Mouse (Mus musculus): ENCODE data around the gene Gm10073. TPM values are rescaled to one million over a fixed set of nuclear protein-coding genes. Genes with fewer than 3 reads are reported as not detected.

Gm10073 gene
- polyA plus RNA-seq, 1 experiment from 2014 or later: 7.6 TPM

DNA sequence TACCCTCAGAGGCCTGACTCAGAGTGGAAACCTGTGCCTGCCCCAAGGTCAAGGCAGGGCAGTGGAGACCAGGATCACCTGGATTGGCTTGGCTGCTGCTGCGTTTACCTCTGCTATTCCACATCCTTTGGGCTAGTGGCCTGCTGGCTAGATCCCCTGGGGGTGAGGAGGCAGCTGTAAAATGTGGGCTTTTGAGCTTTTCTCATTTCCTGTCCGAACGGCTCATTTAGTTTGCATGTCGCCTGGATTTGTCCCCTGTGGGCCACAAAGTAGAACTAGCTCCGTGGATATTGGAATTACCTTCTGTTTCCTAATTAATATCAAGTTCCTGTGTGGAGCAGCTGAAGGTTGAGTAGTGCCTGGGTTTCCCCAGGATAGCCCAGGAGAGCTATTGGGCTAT, 34.1 kb downstream of the Gm10073 start:
- no peak for DNase-seq (ENCODE audit: extremely low spot score, low spot score)
- WGBS: 74% methylated on average over 5 of the region's 5 CpGs
- Histone ChIP-seq H3K27me3 (ENCODE audit: poor library complexity, severe bottlenecking) (no peaks in the 10 kb centered on the region), H3K4me1 (0 out of 2 replicates have a peak, but pooled peaks cover 3% of the 10 kb centered on the region), H3K36me3 (replicated peaks) (peaks cover 5% of the 10 kb centered on the region; the same call in 1 of the 2 replicates), H3K4me3 (no peak overlapping the region), H3K27ac (no peak overlapping the region), H3K9me3 (no peaks in the 10 kb centered on the region)

DNA sequence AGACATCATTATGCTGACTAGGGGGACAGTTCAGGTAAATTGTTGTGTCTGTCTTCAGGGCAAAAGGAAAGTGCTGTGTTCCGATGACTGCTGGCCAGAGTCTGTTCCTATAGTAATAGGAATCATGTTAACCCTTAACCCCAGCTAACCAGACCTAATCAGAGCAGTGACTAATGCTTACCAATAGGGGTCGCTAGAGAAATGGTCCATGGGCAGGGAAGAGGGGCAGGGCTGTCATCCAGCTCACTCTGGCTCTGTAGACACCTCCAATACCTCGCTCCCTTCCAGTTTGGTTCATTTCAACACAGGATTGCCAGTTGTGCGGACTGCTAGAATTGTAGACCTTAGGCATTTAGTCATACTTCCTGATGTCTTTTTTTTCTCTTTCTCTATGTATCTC, 37.8 kb downstream of the Gm10073 start:
- H3K27ac ChIP-seq: no peak overlapping the region
- H3K4me1 ChIP-seq: no peaks in the 10 kb centered on the region
- H3K4me3 ChIP-seq: no peak overlapping the region
- H3K9me3 ChIP-seq: no peaks in the 10 kb centered on the region
- no peaks in the 10 kb centered on the region for H3K36me3 ChIP-seq (replicated peaks)
- no peak for DNase-seq (ENCODE audit: extremely low spot score, low spot score)
- 74% methylated on average over 4 of the region's 4 CpGs for WGBS
- no peaks in the 10 kb centered on the region for H3K27me3 ChIP-seq (ENCODE audit: poor library complexity, severe bottlenecking)

GRCm38 (mm10) chr8:106534449-106534848, 38.8 kb downstream of the Gm10073 start:
- Histone ChIP-seq H3K4me3 (no peak overlapping the region), H3K36me3 (replicated peaks) (no peaks in the 10 kb centered on the region; the same call in 1 of the 2 replicates), H3K27ac (no peak overlapping the region), H3K4me1 (no peaks in the 10 kb centered on the region), H3K27me3 (ENCODE audit: poor library complexity, severe bottlenecking) (no peaks in the 10 kb centered on the region), H3K9me3 (no peaks in the 10 kb centered on the region)
- WGBS: 41% methylated on average over 6 of the region's 6 CpGs
- DNase-seq (ENCODE audit: extremely low spot score, low spot score): peak; percentile 27

GRCm38 (mm10) chr8:106533709-106534108, 39.6 kb downstream of the Gm10073 start:
- Histone ChIP-seq H3K9me3 (no peaks in the 10 kb centered on the region), H3K4me3 (no peak overlapping the region), H3K36me3 (replicated peaks) (no peaks in the 10 kb centered on the region; the same call in 1 of the 2 replicates), H3K4me1 (no peaks in the 10 kb centered on the region), H3K27me3 (ENCODE audit: poor library complexity, severe bottlenecking) (no peaks in the 10 kb centered on the region), H3K27ac (no peak overlapping the region)
- no peak for DNase-seq (ENCODE audit: extremely low spot score, low spot score)
- 88% methylated on average over 7 of the region's 7 CpGs for WGBS

- Histone ChIP-seq H3K4me3 (no peak overlapping the region), H3K36me3 (replicated peaks) (no peaks in the 10 kb centered on the region; the same call in 1 of the 2 replicates), H3K27me3 (ENCODE audit: poor library complexity, severe bottlenecking) (no peaks in the 10 kb centered on the region), H3K27ac (no peak overlapping the region), H3K4me1 (peaks cover 10% of the 10 kb centered on the region; the same call in 1 of the 2 replicates), H3K9me3 (no peaks in the 10 kb centered on the region)
- DNase-seq (ENCODE audit: extremely low spot score, low spot score): no peak
- 73% methylated on average over 4 of the region's 4 CpGs for WGBS
Measured at GRCm38 (mm10) chr8:106530566-106530965, 42.7 kb downstream of the Gm10073 start.

DNA sequence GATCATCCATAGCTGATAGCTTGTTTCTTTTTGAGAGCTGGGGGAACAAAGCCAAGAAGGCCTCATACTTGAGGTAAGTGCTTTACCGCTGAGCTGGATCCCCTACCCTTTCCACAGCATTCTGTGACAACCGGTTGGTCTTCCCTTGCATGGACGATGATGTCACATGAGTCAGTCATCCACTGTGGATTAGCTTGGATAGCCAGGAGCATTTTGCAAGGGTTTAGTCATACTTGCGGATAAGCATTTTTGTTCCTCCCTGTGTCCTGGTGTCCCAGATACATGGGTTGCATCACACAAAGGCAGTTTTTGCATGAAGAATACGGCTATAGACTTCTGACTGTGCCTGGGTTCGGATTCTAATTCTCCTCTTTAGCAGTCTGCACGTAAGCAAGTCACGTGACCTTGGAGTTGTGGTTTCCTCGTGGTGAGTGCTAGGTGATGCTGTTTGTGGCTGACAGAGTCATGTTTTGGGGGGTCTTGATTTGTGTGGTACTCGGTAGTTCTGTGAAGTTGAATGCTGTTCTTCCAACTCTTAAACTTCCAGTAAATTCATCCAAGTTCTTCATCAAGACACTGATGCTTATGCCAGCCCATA, 43.3 kb downstream of the Gm10073 start:
- no peaks in the 10 kb centered on the region for H3K27me3 ChIP-seq (ENCODE audit: poor library complexity, severe bottlenecking)
- no peak for DNase-seq (ENCODE audit: extremely low spot score, low spot score)
- 92% methylated on average over 10 of the region's 10 CpGs for WGBS
- no peak overlapping the region for H3K4me3 ChIP-seq
- no peaks in the 10 kb centered on the region; the same call in 1 of the 2 replicates for H3K36me3 ChIP-seq (replicated peaks)
- no peaks in the 10 kb centered on the region for H3K9me3 ChIP-seq
- H3K27ac ChIP-seq: no peak overlapping the region
- H3K4me1 ChIP-seq: peaks cover 10% of the 10 kb centered on the region; the same call in 1 of the 2 replicates

DNA sequence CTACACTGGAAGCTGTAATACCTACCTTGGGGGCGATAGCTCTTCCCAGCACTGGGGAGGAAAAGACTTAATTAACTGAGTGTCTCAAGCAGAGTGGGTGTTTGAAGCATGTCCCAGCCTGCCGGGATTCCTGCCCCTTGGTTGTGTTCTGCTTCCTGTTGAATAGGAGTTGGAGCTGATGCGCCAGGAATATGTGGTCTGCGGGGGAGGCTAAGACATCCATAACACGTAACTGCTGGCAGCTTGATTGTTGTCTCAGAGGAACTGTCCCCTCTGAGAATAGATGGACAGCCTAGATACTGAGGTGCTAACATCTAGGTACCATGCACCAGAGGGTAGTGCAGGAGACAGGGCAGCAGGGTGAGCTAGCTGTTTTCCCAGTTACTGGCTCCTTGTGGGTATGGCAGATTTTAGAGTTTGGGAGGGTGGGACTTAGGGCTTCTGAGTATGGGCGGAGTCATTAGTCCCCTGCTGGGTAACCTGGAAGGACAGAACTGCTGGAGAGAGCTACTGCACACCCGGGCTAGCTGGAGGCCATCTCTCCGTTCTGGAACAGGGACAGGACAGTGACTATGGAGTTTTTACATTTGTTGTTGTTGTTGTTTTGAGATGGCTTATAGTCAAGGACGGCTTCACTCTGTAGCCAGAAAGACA, 44.5 kb downstream of the Gm10073 start:
- DNase-seq (ENCODE audit: extremely low spot score, low spot score): no peak
- no peak overlapping the region for H3K27ac ChIP-seq
- H3K9me3 ChIP-seq: no peaks in the 10 kb centered on the region
- H3K36me3 ChIP-seq (replicated peaks): no peaks in the 10 kb centered on the region; the same call in 1 of the 2 replicates
- no peaks in the 10 kb centered on the region for H3K27me3 ChIP-seq (ENCODE audit: poor library complexity, severe bottlenecking)
- H3K4me3 ChIP-seq: no peak overlapping the region
- WGBS: 89% methylated on average over 9 of the region's 9 CpGs
- peaks cover 10% of the 10 kb centered on the region; the same call in 1 of the 2 replicates for H3K4me1 ChIP-seq

- Histone ChIP-seq H3K9me3 (no peaks in the 10 kb centered on the region), H3K36me3 (replicated peaks) (no peaks in the 10 kb centered on the region; the same call in 1 of the 2 replicates), H3K4me3 (no peak overlapping the region), H3K27me3 (ENCODE audit: poor library complexity, severe bottlenecking) (no peaks in the 10 kb centered on the region), H3K27ac (no peak overlapping the region), H3K4me1 (peaks cover 10% of the 10 kb centered on the region; the same call in 1 of the 2 replicates)
- 89% methylated on average over 9 of the region's 9 CpGs for WGBS
- no peak for DNase-seq (ENCODE audit: extremely low spot score, low spot score)
Measured at GRCm38 (mm10) chr8:106527241-106528036, 45.8 kb downstream of the Gm10073 start.

DNA sequence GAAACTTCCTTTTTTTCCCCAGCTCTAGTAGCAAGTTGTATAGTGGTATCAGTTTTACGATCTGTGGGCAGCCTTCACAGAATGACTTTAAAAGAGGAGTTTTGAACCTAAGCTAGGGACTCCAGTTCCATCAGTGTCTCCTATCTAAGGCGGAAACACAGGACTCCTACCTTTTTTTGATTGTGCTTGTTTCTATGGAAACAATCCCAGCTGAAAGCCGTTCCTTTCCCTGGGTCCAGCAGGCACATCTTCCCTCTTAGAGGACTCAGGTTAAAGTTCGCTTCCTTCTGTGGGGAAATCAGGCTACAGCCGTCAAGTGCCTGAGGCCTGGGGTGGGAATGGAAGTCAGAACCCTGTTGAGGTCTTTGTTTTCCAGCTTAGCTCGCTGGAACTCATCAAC, 46.5 kb downstream of the Gm10073 start:
- no peaks in the 10 kb centered on the region for H3K9me3 ChIP-seq
- H3K36me3 ChIP-seq (replicated peaks): no peaks in the 10 kb centered on the region; the same call in 1 of the 2 replicates
- H3K27me3 ChIP-seq (ENCODE audit: poor library complexity, severe bottlenecking): no peaks in the 10 kb centered on the region
- peaks cover 10% of the 10 kb centered on the region; the same call in 1 of the 2 replicates for H3K4me1 ChIP-seq
- 66% methylated on average over 6 of the region's 6 CpGs for WGBS
- H3K27ac ChIP-seq: no peak overlapping the region
- DNase-seq (ENCODE audit: extremely low spot score, low spot score): no peak
- H3K4me3 ChIP-seq: no peak overlapping the region

Other genes with a start within 250 kb of the Gm10073 start
- 5.3 and 6.2 TPM in 2 replicates for gene Smpd3, start 235.5 kb downstream of the Gm10073 start, polyA plus RNA-seq (2016; fragmentation: Nextera tagmentation; extraction: Ambion mirVana)
- gene Zfp90, start 158.1 kb downstream of the Gm10073 start, polyA plus RNA-seq (2016; fragmentation: Nextera tagmentation; extraction: Ambion mirVana): 22.3 and 24.5 TPM in 2 replicates
- gene 6030452D12Rik, start 72.9 kb downstream of the Gm10073 start, polyA plus RNA-seq (2016; fragmentation: Nextera tagmentation; extraction: Ambion mirVana): not detected in 2 replicates
- 10.4 and 11.2 TPM in 2 replicates for gene Cdh3, start 62.6 kb downstream of the Gm10073 start, polyA plus RNA-seq (2016; fragmentation: Nextera tagmentation; extraction: Ambion mirVana)
- gene Cdh1, start 29.9 kb upstream of the Gm10073 start, polyA plus RNA-seq (2016; fragmentation: Nextera tagmentation; extraction: Ambion mirVana): 7.2 and 8.4 TPM in 2 replicates
- 14.9 and 15.0 TPM in 2 replicates for gene Tango6, start 109.6 kb upstream of the Gm10073 start, polyA plus RNA-seq (2016; fragmentation: Nextera tagmentation; extraction: Ambion mirVana)

All from forebrain, embryonic 10.5 days (tissue).